Mouse (Mus musculus): ENCODE data around the gene Spred3.

GRCm38 (mm10) chr7:29180854-29181236 is 10.6 kb upstream of the Spred3 start:
- TF ChIP-seq CHD2 (IDR thresholded peaks at IDR 0.05; ENCODE audit: low read length) = no peak
- no peak for TF ChIP-seq POLR2A (IDR thresholded peaks at IDR 0.05; ENCODE audit: low read depth, low read length)
- TF ChIP-seq E2F4 (IDR thresholded peaks at IDR 0.05; ENCODE audit: insufficient replicate concordance, low read depth, low read length) = no peak
